Mouse (Mus musculus): Measurements from ENCODE around the gene Cyp2s1.
"Not testable (repeated sequence)": the region's sequence is repeated elsewhere in the genome, so short reads cannot be mapped to it uniquely, and the experiment has no call there.

Gene Cyp2s1

DNA sequence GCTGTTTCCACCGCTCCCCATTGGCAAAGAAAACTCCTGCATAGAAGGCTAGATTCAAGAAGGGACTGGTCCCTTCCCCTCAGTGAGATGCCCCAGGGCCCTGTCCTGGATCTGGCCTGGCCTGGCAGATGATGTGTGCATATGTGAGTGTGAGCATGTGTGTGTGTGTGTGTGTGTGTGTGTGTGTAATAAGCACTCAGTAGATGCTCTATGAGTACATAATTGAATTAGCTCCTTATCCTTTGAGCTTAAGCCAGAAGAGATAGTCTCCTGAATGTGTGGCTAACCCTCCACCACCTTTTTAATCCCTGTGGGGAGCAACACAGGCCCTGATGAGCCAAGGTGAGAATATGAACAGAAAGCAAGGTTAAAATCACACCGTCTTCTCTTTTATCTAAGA lies 5.0 kb downstream of the Cyp2s1 start:
- DNase-seq (ENCODE audit: low spot score): no peak

- DNase-seq (ENCODE audit: low spot score): no peak
Measured at GRCm38 (mm10) chr7:25805631-25806343, 10.9 kb downstream of the Cyp2s1 start.

GRCm38 (mm10) chr7:25804792-25805191 lies 11.9 kb downstream of the Cyp2s1 start:
- no peak for DNase-seq (ENCODE audit: low spot score)

GRCm38 (mm10) chr7:25803460-25803859 lies 13.3 kb downstream of the Cyp2s1 start:
- DNase-seq (ENCODE audit: low spot score): no peak

- DNase-seq (ENCODE audit: low spot score): no peak
Measured at GRCm38 (mm10) chr7:25802241-25803125, 14.2 kb downstream of the Cyp2s1 start.

DNA sequence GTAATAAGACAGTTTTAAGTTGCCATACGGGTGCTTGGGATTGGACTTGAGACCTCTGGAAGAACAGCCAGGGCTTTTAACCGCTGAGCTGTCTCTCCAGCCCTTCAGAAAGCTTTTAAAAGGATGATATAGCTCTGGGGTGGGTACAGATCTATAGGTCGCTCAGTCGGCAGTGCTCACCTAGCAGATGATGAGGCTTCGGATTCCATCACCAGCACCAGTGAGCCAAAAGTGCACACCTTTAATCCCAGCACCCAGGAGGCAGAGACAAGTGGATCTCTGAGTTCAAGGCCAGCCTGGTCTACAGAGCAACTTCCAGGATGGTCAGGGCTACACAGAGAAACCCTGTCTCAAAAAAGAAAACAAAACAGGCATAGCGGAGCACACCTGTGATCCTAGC lies 15.7 kb downstream of the Cyp2s1 start:
- no peak for DNase-seq (ENCODE audit: low spot score)

GRCm38 (mm10) chr7:25799369-25799768 lies 17.3 kb downstream of the Cyp2s1 start:
- no peak for DNase-seq (ENCODE audit: low spot score)

GRCm38 (mm10) chr7:25798540-25798939 lies 18.2 kb downstream of the Cyp2s1 start:
- no peak for DNase-seq (ENCODE audit: low spot score)

GRCm38 (mm10) chr7:25794775-25795174 lies 21.9 kb downstream of the Cyp2s1 start:
- no peak for DNase-seq (ENCODE audit: low spot score)

DNA sequence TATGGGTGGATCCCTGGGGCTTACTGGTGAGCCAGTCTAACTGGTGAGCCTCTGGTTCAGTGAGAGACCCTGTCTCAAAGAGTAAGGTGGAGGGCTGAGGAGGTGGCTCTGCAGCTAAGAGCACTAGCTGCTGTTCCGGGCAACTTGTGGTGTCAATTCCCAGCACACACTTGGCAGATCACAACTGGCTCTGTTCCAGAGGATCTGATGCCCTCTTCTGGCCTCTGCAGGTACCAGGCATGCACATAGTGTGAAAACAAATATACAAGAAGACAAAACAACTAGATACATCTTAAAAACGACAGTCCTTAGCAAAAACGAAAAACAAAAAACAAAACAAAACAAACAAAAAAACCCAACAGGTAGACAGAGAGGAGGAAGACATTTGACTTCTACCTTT lies 23.0 kb downstream of the Cyp2s1 start:
- DNase-seq (ENCODE audit: low spot score): no peak

- not testable (repeated sequence) for DNase-seq (ENCODE audit: low spot score)
Measured at GRCm38 (mm10) chr7:25792966-25793365, 23.7 kb downstream of the Cyp2s1 start.

GRCm38 (mm10) chr7:25790615-25791014 lies 26.1 kb downstream of the Cyp2s1 start:
- no peak for DNase-seq (ENCODE audit: low spot score)

GRCm38 (mm10) chr7:25789129-25789440 lies 27.6 kb downstream of the Cyp2s1 start:
- DNase-seq (ENCODE audit: low spot score): no peak

DNA sequence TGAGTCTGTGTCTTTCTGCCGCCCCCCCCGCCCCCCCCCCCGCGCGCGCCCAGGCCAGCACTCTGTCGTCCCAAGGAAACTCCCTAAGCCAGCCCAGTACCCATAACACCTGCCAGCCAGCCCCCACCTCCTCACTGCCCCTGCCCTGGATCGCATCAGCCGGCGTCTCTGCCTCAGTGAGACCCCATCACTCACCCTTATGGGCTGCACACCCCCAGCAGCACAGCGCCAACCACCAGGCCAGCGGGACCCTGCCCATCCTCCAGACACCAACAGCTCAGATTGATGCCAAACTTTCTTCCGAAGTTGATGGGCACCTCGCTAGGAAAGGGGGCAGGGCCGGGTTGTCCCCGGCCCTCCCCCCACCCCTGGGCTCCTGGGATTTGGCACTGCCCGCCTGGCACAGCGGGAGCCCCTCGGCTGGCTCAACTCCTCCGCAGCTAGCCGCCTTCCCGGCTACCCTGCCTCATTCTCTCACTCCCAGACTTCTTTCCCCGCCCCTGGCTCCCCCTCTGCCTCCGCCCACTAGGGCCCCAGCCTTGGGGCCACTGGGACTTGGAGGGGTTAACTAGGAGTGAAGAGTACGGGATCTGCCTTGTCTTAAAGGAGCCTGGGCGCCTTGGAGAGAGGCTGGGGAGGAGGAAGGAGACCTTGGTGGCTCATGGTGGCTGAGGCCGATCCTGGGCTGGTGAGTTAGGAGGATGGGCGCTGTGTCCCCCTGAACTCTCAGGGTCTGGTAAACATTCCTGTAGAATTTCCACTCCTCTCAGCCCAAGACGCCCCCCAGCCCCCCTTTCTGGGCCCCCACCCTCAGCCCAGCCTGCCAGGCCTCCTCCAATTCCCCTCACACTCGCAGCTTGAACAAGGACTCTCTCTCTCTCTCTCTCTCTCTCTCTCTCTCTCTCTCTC lies 28.2 kb downstream of the Cyp2s1 start, which contains the start of gene Axl:
Axl (minus strand) TSS at position 486 of the 909 bp plus-strand sequence.
- DNase-seq (ENCODE audit: low spot score): no peak

- no peak for DNase-seq (ENCODE audit: low spot score)
Measured at GRCm38 (mm10) chr7:25787456-25788219, 29.1 kb downstream of the Cyp2s1 start.

DNA sequence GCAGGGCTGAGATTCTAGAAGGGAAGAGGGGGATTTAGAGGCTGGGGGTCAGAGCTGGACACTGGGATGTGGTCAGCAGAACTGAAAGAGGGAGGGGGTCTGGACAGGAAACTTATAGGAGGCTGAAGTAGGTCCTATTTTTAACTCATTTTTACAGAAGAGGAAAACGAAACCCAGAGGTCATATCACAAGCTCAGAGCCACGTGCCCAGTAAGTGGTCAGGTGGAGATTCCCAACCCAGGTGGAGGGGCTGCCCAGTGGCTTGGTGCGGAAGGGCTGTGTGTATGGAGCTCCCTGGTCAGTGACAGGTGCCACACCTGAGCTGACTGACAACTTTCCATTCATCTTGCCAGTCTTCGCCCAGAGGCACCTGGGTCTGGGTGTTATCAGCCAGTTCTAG lies 29.7 kb downstream of the Cyp2s1 start:
- DNase-seq (ENCODE audit: low spot score): no peak

GRCm38 (mm10) chr7:25785752-25786151 lies 31.0 kb downstream of the Cyp2s1 start:
- DNase-seq (ENCODE audit: low spot score): no peak

- DNase-seq (ENCODE audit: low spot score): no peak
Measured at GRCm38 (mm10) chr7:25784808-25785207, 31.9 kb downstream of the Cyp2s1 start.

DNA sequence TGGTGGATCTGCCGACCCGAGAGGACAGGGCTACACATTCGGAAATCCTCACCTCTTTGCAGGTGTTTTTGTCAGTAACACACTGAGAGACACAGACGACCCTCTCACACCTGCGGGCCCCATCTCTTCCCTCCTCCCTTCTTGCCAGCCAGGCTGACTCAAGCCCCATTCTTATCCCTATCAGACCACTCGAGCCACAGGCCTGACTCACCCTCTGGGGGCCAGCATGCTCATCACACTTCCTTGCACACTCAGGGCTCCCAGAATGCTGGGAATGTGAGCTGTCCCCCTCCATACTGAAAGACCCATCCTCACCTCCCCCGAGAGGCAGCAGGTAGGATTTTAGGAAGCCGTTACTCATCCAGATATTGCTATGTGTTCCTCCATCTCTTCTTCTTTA lies 33.0 kb downstream of the Cyp2s1 start:
- DNase-seq (ENCODE audit: low spot score): no peak

DNA sequence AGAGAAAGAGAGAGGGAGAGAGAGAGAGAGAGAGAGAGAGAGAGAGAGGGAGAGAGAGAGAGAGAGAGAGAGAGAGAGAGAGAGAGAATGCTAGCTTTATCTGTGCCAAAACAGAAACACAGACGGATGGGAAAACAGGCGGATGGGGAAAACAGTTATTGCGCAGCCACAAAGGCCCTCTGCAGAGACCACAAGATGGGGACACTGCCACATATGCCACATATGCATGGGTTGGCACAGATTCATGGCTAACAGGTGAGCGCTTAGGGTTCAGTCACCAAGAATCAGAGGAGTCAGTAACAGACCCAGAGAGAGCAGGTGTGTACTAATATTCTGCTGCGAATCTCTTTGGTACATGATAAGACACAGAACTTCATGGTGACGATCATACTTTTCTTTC lies 34.0 kb downstream of the Cyp2s1 start:
- no peak for DNase-seq (ENCODE audit: low spot score)

DNA sequence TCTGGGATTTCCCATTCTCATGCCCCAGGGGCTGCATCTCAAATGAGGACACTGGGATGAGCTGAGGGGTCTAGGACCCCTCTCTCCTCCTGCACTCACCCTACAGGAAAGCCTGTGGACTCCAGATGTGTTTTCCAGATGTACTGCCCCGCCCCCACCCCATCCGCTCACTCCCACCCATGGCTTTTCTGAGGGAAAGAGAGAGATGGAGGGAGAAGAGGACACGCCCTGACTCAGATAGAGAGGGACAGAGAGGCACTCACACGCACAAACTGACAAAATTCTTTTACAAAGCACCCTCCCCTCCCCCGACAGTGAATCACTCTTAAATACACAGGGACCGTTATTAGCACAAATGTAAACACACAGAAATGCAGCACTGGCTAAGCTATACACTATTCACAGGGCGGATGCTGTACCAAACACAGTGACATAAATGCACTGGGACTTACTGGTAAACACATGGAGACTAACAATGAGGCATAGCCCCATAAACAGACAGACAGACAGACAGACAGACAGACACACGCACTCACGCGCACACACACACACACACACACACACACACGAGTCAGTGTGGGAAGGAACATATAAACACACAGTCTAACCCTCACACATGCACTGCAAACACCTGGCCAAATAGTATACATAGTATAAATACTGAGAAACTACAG lies 34.6 kb downstream of the Cyp2s1 start:
- no peak for DNase-seq (ENCODE audit: low spot score)
